Mouse (Mus musculus) intestine, embryonic 16.5 days (tissue): Measurements from ENCODE around the gene Hes1. TPM values are rescaled to one million over a fixed set of nuclear protein-coding genes. Genes with fewer than 3 reads are reported as not detected.

Experiments used
- polyA plus RNA-seq: library from polyadenylated mRNA; unstranded; fragments of >200 nt; fragmentation: Nextera tagmentation; extraction: Ambion mirVana; gene quantifications from 2 replicates; pipeline ENCODE4 v1.2.1, GENCODE M21; 2015

The Hes1 gene
- polyA plus RNA-seq, 1 experiment from 2014 or later = 25.9 TPM

Other genes starting within 250 kb of the Hes1 start
- 0.24 and 0.28 TPM in 2 replicates for gene Cpn2, start 203.1 kb downstream of the Hes1 start, polyA plus RNA-seq
- 0.32 and 0.37 TPM in 2 replicates for gene Lrrc15, start 218.9 kb downstream of the Hes1 start, polyA plus RNA-seq
- gene Gp5, start 246.4 kb downstream of the Hes1 start, polyA plus RNA-seq = 0.42 and 0.43 TPM in 2 replicates